Mouse (Mus musculus): ENCODE measurements at regions not wholly inside any gene's neighbourhood (a gene's known extent, or its start where the extent isn't known, plus 50 kb on each side); places are given as distances from the start of the nearest gene placed in this dataset.

- DNase-seq (ENCODE audit: low read depth, low spot score): no peak
These were observed 471.1 kb downstream of the Nfib start for GRCm38 (mm10) chr4:82234443-82234842.

- no peak for DNase-seq (ENCODE audit: low read depth, low spot score)
These were observed 479.1 kb downstream of the Nfib start for GRCm38 (mm10) chr4:82226197-82227119.

GRCm38 (mm10) chr4:82220724-82221123, 484.8 kb downstream of the Nfib start:
- no peak for DNase-seq (ENCODE audit: low read depth, low spot score)

GRCm38 (mm10) chr4:82220120-82220714, 485.3 kb downstream of the Nfib start:
- DNase-seq (ENCODE audit: low read depth, low spot score): no peak

- DNase-seq (ENCODE audit: low read depth, low spot score): no peak
These were observed 486.9 kb downstream of the Nfib start for GRCm38 (mm10) chr4:82218616-82219015.

- DNase-seq (ENCODE audit: low read depth, low spot score): no peak
These were observed 498.5 kb downstream of the Nfib start for GRCm38 (mm10) chr4:82207031-82207430.

- no peak for DNase-seq (ENCODE audit: low read depth, low spot score)
These were observed 505.2 kb downstream of the Nfib start for GRCm38 (mm10) chr4:82200306-82200705.

GRCm38 (mm10) chr4:82199118-82199517, 506.4 kb downstream of the Nfib start:
- no peak for DNase-seq (ENCODE audit: low read depth, low spot score)

GRCm38 (mm10) chr4:82197611-82198010, 507.9 kb downstream of the Nfib start:
- DNase-seq (ENCODE audit: low read depth, low spot score): no peak

GRCm38 (mm10) chr4:82196024-82196647, 509.4 kb downstream of the Nfib start:
- DNase-seq (ENCODE audit: low read depth, low spot score): no peak

GRCm38 (mm10) chr4:82193905-82194304, 511.6 kb downstream of the Nfib start:
- DNase-seq (ENCODE audit: low read depth, low spot score): no peak

GRCm38 (mm10) chr4:82186892-82187291, 518.7 kb downstream of the Nfib start:
- DNase-seq (ENCODE audit: low read depth, low spot score): no peak

GRCm38 (mm10) chr4:82183974-82184373, 521.6 kb downstream of the Nfib start:
- DNase-seq (ENCODE audit: low read depth, low spot score): peak; percentile 23

GRCm38 (mm10) chr4:82178112-82178511, 527.4 kb downstream of the Nfib start:
- DNase-seq (ENCODE audit: low read depth, low spot score): no peak

- no peak for DNase-seq (ENCODE audit: low read depth, low spot score)
These were observed 528.8 kb downstream of the Nfib start for GRCm38 (mm10) chr4:82176723-82177122.

GRCm38 (mm10) chr4:82173461-82174085, 532.0 kb downstream of the Nfib start:
- DNase-seq (ENCODE audit: low read depth, low spot score): no peak

- no peak for DNase-seq (ENCODE audit: low read depth, low spot score)
These were observed 534.6 kb downstream of the Nfib start for GRCm38 (mm10) chr4:82170930-82171329.

- no peak for DNase-seq (ENCODE audit: low read depth, low spot score)
These were observed 537.5 kb downstream of the Nfib start for GRCm38 (mm10) chr4:82168032-82168431.

- DNase-seq (ENCODE audit: low read depth, low spot score): no peak
These were observed 538.2 kb downstream of the Nfib start for GRCm38 (mm10) chr4:82167396-82167795.

- no peak for DNase-seq (ENCODE audit: low read depth, low spot score)
These were observed 538.7 kb downstream of the Nfib start for GRCm38 (mm10) chr4:82166826-82167225.

GRCm38 (mm10) chr4:82166087-82166486, 539.5 kb downstream of the Nfib start:
- no peak for DNase-seq (ENCODE audit: low read depth, low spot score)

- DNase-seq (ENCODE audit: low read depth, low spot score): no peak
These were observed 541.5 kb downstream of the Nfib start for GRCm38 (mm10) chr4:82164058-82164457.

Data from ES-CJ7 (cell line).